Mouse (Mus musculus) CH12.LX (cell line): Measurements from ENCODE around the gene Gdpd1. TPM values are rescaled to one million over a fixed set of nuclear protein-coding genes. Genes with fewer than 3 reads are reported as not detected.

Experiments used
- DNase-seq: peaks from one replicate; pipeline ENCODE4 v3.0.0-alpha.2; 2013; ENCODE audit errors: extremely low read depth
- H3K27ac ChIP-seq: 2 replicates; pipeline ENCODE4 v1.5.1; 2012; ENCODE audit warnings: low read depth, mild to moderate bottlenecking, control low read depth, moderate library complexity; ENCODE audit not compliant: insufficient read depth
- H3K27me3 ChIP-seq: replicated peaks from 2 replicates; pipeline ENCODE3; 2012; ENCODE audit warnings: inconsistent platforms
- H3K36me3 ChIP-seq, 2 experiments: replicated peaks in 1 of 2; 2 replicates each; pipeline versions ENCODE3 to v1.6.1; 2012; ENCODE audit warnings: inconsistent platforms in 1 of 2, low read length in 1 of 2, mild to moderate bottlenecking in 1 of 2, mixed read lengths in 1 of 2, moderate library complexity in 1 of 2; ENCODE audit not compliant: control insufficient read depth in 1 of 2, insufficient read depth in 1 of 2
- H3K4me1 ChIP-seq, 2 experiments: 2 replicates each; pipeline ENCODE4 v1.6.1; 2012; ENCODE audit warnings: inconsistent platforms in 1 of 2, moderate library complexity in 1 of 2; ENCODE audit not compliant: insufficient read depth in 2 of 2, control insufficient read depth in 1 of 2
- H3K4me2 ChIP-seq: 2 replicates; pipeline ENCODE4 v1.6.1; 2012; ENCODE audit warnings: low read depth, mild to moderate bottlenecking, control low read depth; ENCODE audit not compliant: poor library complexity, insufficient read depth, severe bottlenecking
- H3K4me3 ChIP-seq, 3 experiments: fragments of 150-350 bp in 1 of 3; sonication (generic) in 1 of 3; replicated peaks in 1 of 3; 2 replicates each; pipeline versions ENCODE3 to v1.5.1; 2011 to 2012; ENCODE audit warnings: low read depth in 2 of 3, low read length in 2 of 3, mild to moderate bottlenecking in 2 of 3, moderate library complexity in 2 of 3, control low read depth in 1 of 3, improper control_type of control experiment in 1 of 3, inconsistent platforms in 1 of 3, mixed read lengths in 1 of 3; ENCODE audit not compliant: poor library complexity in 1 of 3
- H3K79me2 ChIP-seq: replicated peaks from 2 replicates; pipeline ENCODE4 v1.6.1; 2012; ENCODE audit warnings: mild to moderate bottlenecking, moderate library complexity; ENCODE audit not compliant: control insufficient read depth, poor library complexity, insufficient read depth, severe bottlenecking; ENCODE audit errors: extremely low read depth
- H3K9ac ChIP-seq: 2 replicates; pipeline ENCODE4 v1.6.1; 2012; ENCODE audit warnings: low read depth, mild to moderate bottlenecking, control low read depth, moderate library complexity; ENCODE audit not compliant: insufficient read depth
- H3K9me3 ChIP-seq: replicated peaks from 2 replicates; pipeline ENCODE3; 2012; ENCODE audit warnings: low read length, inconsistent platforms, mixed read lengths
- BHLHE40 ChIP-seq: IDR thresholded peaks from 2 replicates; pipeline ENCODE4 v1.6.1; 2011; ENCODE audit warnings: mild to moderate bottlenecking, low read depth, low read length, improper control_type of control experiment
- E2F4 ChIP-seq: IDR thresholded peaks from 2 replicates; pipeline ENCODE4 v1.6.1; 2011; ENCODE audit warnings: low read depth, low read length, improper control_type of control experiment; ENCODE audit not compliant: insufficient replicate concordance
- ELF1 ChIP-seq: IDR thresholded peaks from 2 replicates; pipeline ENCODE4 v1.6.1; 2014; ENCODE audit warnings: low read depth, mild to moderate bottlenecking, inconsistent platforms, low read length, improper control_type of control experiment
- EP300 ChIP-seq: IDR thresholded peaks from 2 replicates; pipeline ENCODE4 v1.6.1; 2011; ENCODE audit warnings: low read length, improper control_type of control experiment
- ETS1 ChIP-seq: conservative IDR thresholded peaks from 2 replicates; pipeline ENCODE4 v1.6.1; 2012; ENCODE audit warnings: low read depth, mild to moderate bottlenecking, inconsistent platforms, low read length, improper control_type of control experiment, moderate library complexity
- GABPA ChIP-seq: IDR thresholded peaks from 2 replicates; pipeline ENCODE4 v1.6.1; 2012; ENCODE audit warnings: low read depth, low read length, improper control_type of control experiment, inconsistent platforms; ENCODE audit not compliant: insufficient replicate concordance
- HCFC1 ChIP-seq: IDR thresholded peaks from 2 replicates; pipeline ENCODE4 v1.6.1; 2012; ENCODE audit warnings: low read depth, mild to moderate bottlenecking, inconsistent platforms, low read length, improper control_type of control experiment
- IRF4 ChIP-seq: IDR thresholded peaks from 2 replicates; pipeline ENCODE4 v1.6.1; 2014; ENCODE audit warnings: low read depth, mild to moderate bottlenecking, inconsistent platforms, low read length, improper control_type of control experiment
- PAX5 ChIP-seq: IDR thresholded peaks from 2 replicates; pipeline ENCODE4 v1.6.1; 2012; ENCODE audit warnings: low read length, inconsistent platforms, mixed read lengths
- SIN3A ChIP-seq: IDR thresholded peaks from 2 replicates; pipeline ENCODE4 v1.6.1; 2012; ENCODE audit warnings: low read length, improper control_type of control experiment, inconsistent platforms
- SMC3 ChIP-seq: IDR thresholded peaks from 2 replicates; pipeline ENCODE4 v1.6.1; 2011; ENCODE audit warnings: low read depth, low read length, improper control_type of control experiment
- TBP ChIP-seq: conservative IDR thresholded peaks from 2 replicates; pipeline ENCODE4 v1.6.1; 2011; ENCODE audit warnings: low read depth, low read length, improper control_type of control experiment
- UBTF ChIP-seq: IDR thresholded peaks from 2 replicates; pipeline ENCODE4 v1.6.1; 2012; ENCODE audit warnings: low read depth, mild to moderate bottlenecking, inconsistent platforms, low read length, improper control_type of control experiment, moderate library complexity
- ZC3H11A ChIP-seq: IDR thresholded peaks from 2 replicates; pipeline ENCODE4 v1.6.1; 2012; ENCODE audit warnings: low read depth, mild to moderate bottlenecking, inconsistent platforms, low read length, improper control_type of control experiment
- ZMIZ1 ChIP-seq: IDR thresholded peaks from 2 replicates; pipeline ENCODE4 v1.6.1; 2012; ENCODE audit warnings: low read depth, mild to moderate bottlenecking, inconsistent platforms, low read length, improper control_type of control experiment
- dilution Hi-C: fragments of 300-500 bp; cut with MboI; formaldehyde crosslinking; loops from 2 replicates; pipeline ENCODE4 v1.14.3; 2020; ENCODE audit warnings: low sequenced_read_pairs; ENCODE audit not compliant: extremely low pct_unique_long_range_greater_than_20kb, extremely low pct_ligation_motif_present
- in situ Hi-C: fragments of 300-500 bp; cut with MboI; formaldehyde crosslinking; loops from 3 replicates; pipeline ENCODE4 v1.14.3; 2019; ENCODE audit warnings: low sequenced_read_pairs, low pct_ligation_motif_present, low pct_unique_long_range_greater_than_20kb, mixed read lengths
- polyA plus RNA-seq: library from polyadenylated mRNA; unstranded; fragments of >175 nt; gene quantifications from 2 replicates; pipeline ENCODE4 v1.2.1, GENCODE M21; 2012; ENCODE audit warnings: low read depth; ENCODE audit not compliant: insufficient read length
- total RNA-seq, 2 experiments: library from RNA; depleted of rRNA; stranded (reverse); fragments of 300-350 nt in 1 of 2; fragments of >200 nt in 1 of 2; gene quantifications; 2 replicates each; pipeline ENCODE4 v1.2.3; 2012 to 2014

Gene Gdpd1
- total and polyA plus RNA-seq, 3 experiments = 2.3 to 3.9 (median 2.7) TPM

- peaks cover 0 to 34% of the 10 kb centered on the region in 2 experiments; a peak in 2 of 4 replicates for H3K4me1 ChIP-seq
- in situ Hi-C loops (no loop called here), dilution Hi-C loops (no loop called here)
- peaks cover 22% of the 10 kb centered on the region for H3K27me3 ChIP-seq
- no peak overlapping the region for H3K4me3 ChIP-seq
- peak; percentile 39 for DNase-seq
- TF ChIP-seq UBTF = no peak
- TF ChIP-seq ETS1 = peak; percentile 59; the same call in 1 of the 2 replicates
- TF ChIP-seq E2F4 = no peak
- peak; percentile 15; the same call in 1 of the 2 replicates for TF ChIP-seq EP300
- no peak for TF ChIP-seq HCFC1
- peak; percentile 46; the same call in 1 of the 2 replicates for TF ChIP-seq BHLHE40
- TF ChIP-seq IRF4 = peak; percentile 77
- no peak for TF ChIP-seq GABPA
- peak; percentile 52; the same call in 1 of the 2 replicates for TF ChIP-seq ZMIZ1
- TF ChIP-seq TBP = 0 out of 2 replicates have a peak, but pooled peaks have one; percentile 49
- TF ChIP-seq ELF1 = 0 out of 2 replicates have a peak, but pooled peaks have one; percentile 3
- no peak for TF ChIP-seq PAX5
- H3K36me3 ChIP-seq = no peaks in the 10 kb centered on the region
- no peaks in the 10 kb centered on the region for H3K79me2 ChIP-seq
- no peak overlapping the region for H3K9ac ChIP-seq
- no peak overlapping the region for H3K27ac ChIP-seq
- H3K4me2 ChIP-seq = peak overlapping the region; percentile 13
- no peaks in the 10 kb centered on the region for H3K9me3 ChIP-seq
These were observed 78.9 kb downstream of the Gdpd1 start for GRCm38 (mm10) chr11:86994791-86995624.

- TF ChIP-seq HCFC1 = no peak
- no peak for TF ChIP-seq ZC3H11A
- TF ChIP-seq SMC3 = no peak
- no peak for TF ChIP-seq E2F4
- no peak for TF ChIP-seq ETS1
- TF ChIP-seq SIN3A = no peak
- no peak for TF ChIP-seq IRF4
- no peak for DNase-seq
- Histone ChIP-seq H3K4me2 (peak overlapping the region; percentile 82), H3K27me3 (peaks cover 27% of the 10 kb centered on the region), H3K79me2 (no peaks in the 10 kb centered on the region), H3K9me3 (no peaks in the 10 kb centered on the region), H3K4me3 (no peak overlapping the region), H3K9ac (peak overlapping the region; percentile 41; the same call in 1 of the 2 replicates), H3K36me3 (no peaks in the 10 kb centered on the region), H3K4me1 (peaks cover 0 to 34% of the 10 kb centered on the region in 2 experiments; a peak in 2 of 4 replicates), H3K27ac (no peak overlapping the region)
- in situ Hi-C loops (no loop called here), dilution Hi-C loops (no loop called here)
These were observed 79.5 kb downstream of the Gdpd1 start for GRCm38 (mm10) chr11:86994330-86994729.
